Mouse (Mus musculus) forebrain, embryonic 16.5 days (tissue): Measurements from ENCODE around the gene Chka. TPM values are rescaled to one million over a fixed set of nuclear protein-coding genes. Genes with fewer than 3 reads are reported as not detected.

Experiments
- ATAC-seq: fragments of 200-750 bp; cut with Nextera tagmentation; 2 replicates; pipeline ENCODE4 v1.8.0; 2017; ENCODE audit warnings: mild to moderate bottlenecking, moderate library complexity
- H3K27ac ChIP-seq: fragments of 300-500 bp; sonication (generic); 2 replicates; pipeline ENCODE4 v1.5.1; 2014; ENCODE audit warnings: low read length, control low read depth
- H3K27me3 ChIP-seq: fragments of 300-500 bp; sonication (generic); replicated peaks from 2 replicates; pipeline ENCODE4 v1.6.1; 2014; ENCODE audit warnings: low read length; ENCODE audit not compliant: control insufficient read depth, insufficient read depth
- H3K36me3 ChIP-seq: fragments of 300-500 bp; sonication (generic); 2 replicates; pipeline ENCODE4 v1.6.1; 2014; ENCODE audit not compliant: control insufficient read depth, insufficient read depth
- H3K4me1 ChIP-seq: fragments of 300-500 bp; sonication (generic); replicated peaks from 2 replicates; pipeline ENCODE4 v1.6.1; 2014; ENCODE audit warnings: low read length; ENCODE audit not compliant: control insufficient read depth, insufficient read depth
- H3K4me2 ChIP-seq: fragments of 300-500 bp; sonication (generic); 2 replicates; pipeline ENCODE4 v1.6.1; 2014; ENCODE audit warnings: mild to moderate bottlenecking, low read length, control low read depth
- H3K4me3 ChIP-seq: fragments of 300-500 bp; sonication (generic); replicated peaks from 2 replicates; pipeline ENCODE4 v1.5.1; 2014; ENCODE audit warnings: mild to moderate bottlenecking, low read length, control low read depth
- H3K9ac ChIP-seq: fragments of 300-500 bp; sonication (generic); replicated peaks from 2 replicates; pipeline ENCODE4 v1.6.1; 2014; ENCODE audit warnings: low read depth, low read length, control low read depth
- H3K9me3 ChIP-seq: fragments of 300-500 bp; sonication (generic); 2 replicates; pipeline ENCODE4 v1.6.1; 2016; ENCODE audit warnings: low read length; ENCODE audit not compliant: control insufficient read depth
- whole genome bisulfite sequencing: fragments of 180-500 bp; shearing (Covaris S2); extraction: QIAGEN DNeasy Blood & Tissue Kit; methylation state at CpG from one replicate; pipeline ENCODE4 v1.1.7; 2014; 5-methylcytosine and 5-hydroxymethylcytosine counted together
- polyA plus RNA-seq: library from polyadenylated mRNA; unstranded; fragments of >200 nt; fragmentation: Nextera tagmentation; extraction: Ambion mirVana; gene quantifications from 2 replicates; pipeline ENCODE4 v1.2.1, GENCODE M21; 2015

The Chka gene
- polyA plus RNA-seq, 1 experiment from 2014 or later = 66.7 TPM

- no peaks in the 10 kb centered on the region for H3K9me3 ChIP-seq
- H3K4me3 ChIP-seq = no peak overlapping the region
- H3K27me3 ChIP-seq = no peaks in the 10 kb centered on the region
- 89% methylated on average over 2 of the region's 2 CpGs for WGBS
- H3K4me2 ChIP-seq = no peak overlapping the region
- no peak for ATAC-seq
- no peaks in the 10 kb centered on the region; the same call in 1 of the 2 replicates for H3K4me1 ChIP-seq
- H3K9ac ChIP-seq = no peak overlapping the region
- no peak overlapping the region for H3K27ac ChIP-seq
- H3K36me3 ChIP-seq = no peaks in the 10 kb centered on the region
Observed at GRCm38 (mm10) chr19:3843629-3844028, 7.9 kb upstream of the Chka start.

GRCm38 (mm10) chr19:3844836-3845235 lies 6.7 kb upstream of the Chka start:
- Histone ChIP-seq H3K27ac (no peak overlapping the region), H3K4me1 (no peaks in the 10 kb centered on the region; the same call in 1 of the 2 replicates)

GRCm38 (mm10) chr19:3845339-3845738 lies 6.2 kb upstream of the Chka start:
- no peak for ATAC-seq

More at GRCm38 (mm10) chr19:3844836-3845235, 6.7 kb upstream of the Chka start:
- Histone ChIP-seq H3K9me3 (no peaks in the 10 kb centered on the region), H3K9ac (no peak overlapping the region), H3K4me3 (no peak overlapping the region), H3K4me2 (no peak overlapping the region), H3K36me3 (no peaks in the 10 kb centered on the region), H3K27me3 (no peaks in the 10 kb centered on the region)
- no peak for ATAC-seq
- WGBS = 100% methylated on average over 1 of the region's 1 CpGs

GRCm38 (mm10) chr19:3845803-3846406 lies 5.7 kb upstream of the Chka start:
- Histone ChIP-seq H3K27me3 (no peaks in the 10 kb centered on the region), H3K4me2 (no peak overlapping the region), H3K4me1 (peaks cover 2% of the 10 kb centered on the region), H3K27ac (no peak overlapping the region), H3K9me3 (no peaks in the 10 kb centered on the region), H3K36me3 (no peaks in the 10 kb centered on the region), H3K9ac (no peak overlapping the region), H3K4me3 (no peak overlapping the region)
- WGBS = 76% methylated on average over 1 of the region's 1 CpGs
- no peak for ATAC-seq

More at GRCm38 (mm10) chr19:3845339-3845738, 6.2 kb upstream of the Chka start:
- WGBS = 94% methylated on average over 11 of the region's 11 CpGs
- Histone ChIP-seq H3K9me3 (no peaks in the 10 kb centered on the region), H3K36me3 (no peaks in the 10 kb centered on the region), H3K4me3 (no peak overlapping the region), H3K4me2 (no peak overlapping the region), H3K27me3 (no peaks in the 10 kb centered on the region), H3K4me1 (no peaks in the 10 kb centered on the region), H3K27ac (no peak overlapping the region), H3K9ac (no peak overlapping the region)

GRCm38 (mm10) chr19:3846676-3847604 lies 4.6 kb upstream of the Chka start:
- 87% methylated on average over 10 of the region's 10 CpGs for WGBS
- Histone ChIP-seq H3K9ac (no peak overlapping the region), H3K9me3 (no peaks in the 10 kb centered on the region), H3K4me1 (peaks cover 6% of the 10 kb centered on the region), H3K27ac (no peak overlapping the region), H3K4me3 (no peak overlapping the region), H3K36me3 (no peaks in the 10 kb centered on the region), H3K4me2 (no peak overlapping the region), H3K27me3 (no peaks in the 10 kb centered on the region)
- ATAC-seq = no peak

- WGBS = 73% methylated on average over 5 of the region's 5 CpGs
Observed at GRCm38 (mm10) chr19:3847711-3848110, 3.9 kb upstream of the Chka start.

GRCm38 (mm10) chr19:3848207-3848808 lies 3.3 kb upstream of the Chka start:
- ATAC-seq = no peak
- no peak overlapping the region for H3K4me2 ChIP-seq
- 75% methylated on average over 7 of the region's 7 CpGs for WGBS

More at GRCm38 (mm10) chr19:3847711-3848110, 3.9 kb upstream of the Chka start:
- no peak overlapping the region for H3K9ac ChIP-seq
- no peaks in the 10 kb centered on the region for H3K27me3 ChIP-seq
- peaks cover 6% of the 10 kb centered on the region for H3K4me1 ChIP-seq
- ATAC-seq = no peak
- no peaks in the 10 kb centered on the region for H3K36me3 ChIP-seq
- H3K4me3 ChIP-seq = no peak overlapping the region
- H3K4me2 ChIP-seq = no peak overlapping the region
- H3K9me3 ChIP-seq = no peaks in the 10 kb centered on the region
- no peak overlapping the region for H3K27ac ChIP-seq

GRCm38 (mm10) chr19:3849251-3849650 lies 2.3 kb upstream of the Chka start:
- no peak overlapping the region for H3K4me3 ChIP-seq
- no peak for ATAC-seq
- 94% methylated on average over 2 of the region's 2 CpGs for whole genome bisulfite sequencing

More at GRCm38 (mm10) chr19:3848207-3848808, 3.3 kb upstream of the Chka start:
- no peak overlapping the region for H3K9ac ChIP-seq
- H3K27me3 ChIP-seq = no peaks in the 10 kb centered on the region
- H3K4me3 ChIP-seq = no peak overlapping the region
- H3K9me3 ChIP-seq = no peaks in the 10 kb centered on the region
- H3K36me3 ChIP-seq = no peaks in the 10 kb centered on the region
- H3K27ac ChIP-seq = no peak overlapping the region
- peaks cover 10% of the 10 kb centered on the region for H3K4me1 ChIP-seq

GRCm38 (mm10) chr19:3850076-3850475 lies 1.5 kb upstream of the Chka start:
- Histone ChIP-seq H3K27ac (no peak overlapping the region), H3K9ac (no peak overlapping the region), H3K4me2 (no peak overlapping the region), H3K4me1 (peaks cover 20% of the 10 kb centered on the region), H3K9me3 (no peaks in the 10 kb centered on the region), H3K36me3 (no peaks in the 10 kb centered on the region), H3K4me3 (no peak overlapping the region), H3K27me3 (no peaks in the 10 kb centered on the region)
- no peak for ATAC-seq
- 42% methylated on average over 5 of the region's 5 CpGs for WGBS

More at GRCm38 (mm10) chr19:3849251-3849650, 2.3 kb upstream of the Chka start:
- H3K27me3 ChIP-seq = no peaks in the 10 kb centered on the region
- no peaks in the 10 kb centered on the region for H3K9me3 ChIP-seq
- peaks cover 19% of the 10 kb centered on the region for H3K4me1 ChIP-seq
- no peak overlapping the region for H3K27ac ChIP-seq
- H3K4me2 ChIP-seq = no peak overlapping the region
- H3K9ac ChIP-seq = no peak overlapping the region
- H3K36me3 ChIP-seq = no peaks in the 10 kb centered on the region
